9 mouse cellular contexts compared by ENCODE assay signal in genomic region chr13:9636505-9636904, GRCm38 (mm10).
A peak's percentile ranks its signal among the peaks of the same experiment; 100 is the strongest.
DNase-seq lines count a peak whose midpoint lies in the region; ATAC-seq and TF ChIP-seq lines count a peak whose summit lies in the region.
"Had no signal": no experiment of that assay in that cellular context is flagged by ENCODE, and none has a peak within 500 bp of the region (broad histone marks: within the 10 kb centered on the region; RNA-seq: fewer than 3 reads in every experiment).

No protein-coding gene starts in this region.

- H3K9me3 ChIP-seq in heart, embryonic 15.5 days (replicated peaks), result no peaks in the 10 kb centered on the region
- no peaks in the 10 kb centered on the region for H3K9me3 ChIP-seq in heart, embryonic 10.5 days
- H3K9me3 ChIP-seq in limb, embryonic 14.5 days (ENCODE audit: control insufficient read depth, low read length), result no peaks in the 10 kb centered on the region
- H3K9me3 ChIP-seq: limb, embryonic 12.5 days had no signal

- no peaks in the 10 kb centered on the region for H3K36me3 ChIP-seq in heart, embryonic 15.5 days
- H3K36me3 ChIP-seq in heart, embryonic 10.5 days, result no peaks in the 10 kb centered on the region
- no peaks in the 10 kb centered on the region for H3K36me3 ChIP-seq in C2C12 (ENCODE audit: control insufficient read depth, insufficient read depth)
- H3K36me3 ChIP-seq in limb, embryonic 14.5 days (ENCODE audit: control insufficient read depth, insufficient read depth, low read length), result peaks cover 9% of the 10 kb centered on the region; the same call in 1 of the 2 replicates

- no peak for TF ChIP-seq POLR2A in bone marrow, adult 2 months (IDR thresholded peaks at IDR 0.05; ENCODE audit: borderline replicate concordance, control insufficient read depth, low read depth, low read length)
- no peak for TF ChIP-seq POLR2A in limb, embryonic 14.5 days (IDR thresholded peaks at IDR 0.05; ENCODE audit: borderline replicate concordance, extremely low read depth, insufficient read depth, insufficient read length)

- H3K27me3 ChIP-seq in heart, embryonic 15.5 days, result no peaks in the 10 kb centered on the region
- H3K27me3 ChIP-seq in heart, embryonic 10.5 days (ENCODE audit: insufficient read depth, poor library complexity, severe bottlenecking), result no peaks in the 10 kb centered on the region
- H3K27me3 ChIP-seq in C2C12 (ENCODE audit: control insufficient read depth, insufficient read depth, insufficient read length), result no peaks in the 10 kb centered on the region
- H3K27me3 ChIP-seq in limb, embryonic 14.5 days (ENCODE audit: control insufficient read depth, insufficient read depth, low read length), result no peaks in the 10 kb centered on the region
- H3K27me3 ChIP-seq: limb, embryonic 12.5 days had no signal

- ATAC-seq in heart, embryonic 15.5 days (replicated peaks; ENCODE audit: insufficient number of reproducible peaks, insufficient read depth, low FRiP score, low read depth), result 0 out of 2 replicates have a peak, but pooled peaks have one; percentile 22
- ATAC-seq in limb, embryonic 14.5 days (ENCODE audit: low FRiP score, low read depth), result no peak
- ATAC-seq in neutrophil, adult 5-6 weeks (ENCODE audit: extremely low read depth, insufficient number of reproducible peaks, low FRiP score, poor library complexity, severe bottlenecking), result 0 out of 2 replicates have a peak, but pooled peaks have one; percentile 23

- no peaks in the 10 kb centered on the region for H3K79me3 ChIP-seq in C2C12 (ENCODE audit: low read depth)

- TF ChIP-seq CTCF in C2C12 (IDR thresholded peaks at IDR 0.05; ENCODE audit: control insufficient read depth, insufficient read depth, insufficient read length), result peak; percentile 25
- peak; percentile 25; the same call in 1 of the 2 replicates for TF ChIP-seq CTCF in bone marrow, adult 2 months (IDR thresholded peaks at IDR 0.05; ENCODE audit: control insufficient read depth, insufficient read depth, low read length)

- peaks cover 9% of the 10 kb centered on the region for H3K4me1 ChIP-seq in heart, embryonic 15.5 days (replicated peaks)
- H3K4me1 ChIP-seq in heart, embryonic 10.5 days, result peaks cover 12% of the 10 kb centered on the region
- no peaks in the 10 kb centered on the region for H3K4me1 ChIP-seq in bone marrow, adult 2 months (ENCODE audit: control insufficient read depth, insufficient read depth, low read length)
- H3K4me1 ChIP-seq in limb, embryonic 14.5 days (ENCODE audit: control insufficient read depth, insufficient read depth, low read length), result no peaks in the 10 kb centered on the region
- H3K4me1 ChIP-seq: limb, embryonic 12.5 days had no signal

- H3K4me3 ChIP-seq in heart, embryonic 15.5 days, result no peak overlapping the region
- H3K4me3 ChIP-seq in heart, embryonic 10.5 days, result no peak overlapping the region
- H3K4me3 ChIP-seq in C2C12 (ENCODE audit: insufficient read depth, poor library complexity, severe bottlenecking), result no peak overlapping the region
- H3K4me3 ChIP-seq in bone marrow, adult 2 months (replicated peaks; ENCODE audit: control insufficient read depth, low read depth, low read length), result no peak overlapping the region
- H3K4me3 ChIP-seq in limb, embryonic 14.5 days (replicated peaks; ENCODE audit: low read length), result no peak overlapping the region
- H3K4me3 ChIP-seq: limb, embryonic 12.5 days had no signal

- 54% methylated on average over 4 of the region's 4 CpGs for WGBS in heart, embryonic 15.5 days
- WGBS in heart, embryonic 10.5 days, result 55% methylated on average over 4 of the region's 4 CpGs
- 53% methylated on average over 4 of the region's 4 CpGs for WGBS in bone marrow, adult 2 months
- 52% methylated on average over 4 of the region's 4 CpGs for WGBS in limb, embryonic 14.5 days

- no peaks in the 10 kb centered on the region for H3K79me2 ChIP-seq in C2C12 (ENCODE audit: control insufficient read depth, insufficient read depth)

- no peak overlapping the region for H3ac ChIP-seq in C2C12 (ENCODE audit: control insufficient read depth, insufficient read length, low read depth)

- H3K4me2 ChIP-seq in heart, embryonic 15.5 days, result no peak overlapping the region
- no peak overlapping the region for H3K4me2 ChIP-seq in limb, embryonic 14.5 days (replicated peaks; ENCODE audit: low read depth, low read length, severe bottlenecking)
- H3K4me2 ChIP-seq: limb, embryonic 12.5 days had no signal

- H3K9ac ChIP-seq in heart, embryonic 15.5 days, result no peak overlapping the region
- no peak overlapping the region for H3K9ac ChIP-seq in limb, embryonic 14.5 days (ENCODE audit: low read depth, low read length, severe bottlenecking)
- H3K9ac ChIP-seq: limb, embryonic 12.5 days had no signal

- no peak for DNase-seq in heart, embryonic 10.5 days (ENCODE audit: low spot score)
- DNase-seq in fibroblast of lung, adult 2 months (ENCODE audit: low read depth), result peak; percentile 23
- DNase-seq in limb, embryonic 14.5 days (ENCODE audit: low spot score), result peak; percentile 28
- no peak for DNase-seq in left cerebral cortex, adult 8-10 months (ENCODE audit: low spot score in 2 of 2)

- H3K27ac ChIP-seq in heart, embryonic 15.5 days, result no peak overlapping the region
- H3K27ac ChIP-seq in heart, embryonic 10.5 days, result no peak overlapping the region
- no peak overlapping the region for H3K27ac ChIP-seq in bone marrow, adult 2 months (ENCODE audit: control insufficient read depth, insufficient read depth, low read depth, low read length, poor library complexity)
- H3K27ac ChIP-seq in limb, embryonic 14.5 days (replicated peaks; ENCODE audit: low read depth, low read length), result no peak overlapping the region
- H3K27ac ChIP-seq: limb, embryonic 12.5 days had no signal

TF ChIP-seq in C2C12, 6 proteins besides CTCF, POLR2A, EP300 and RAD21:
- TF ChIP-seq MYOD1 (IDR thresholded peaks at IDR 0.05; ENCODE audit: control insufficient read depth, insufficient read length, low read depth) (no peak), CEBPB (IDR thresholded peaks at IDR 0.05; ENCODE audit: low read depth) (no peak), MAX (IDR thresholded peaks at IDR 0.05) (no peak), FOSL1 (IDR thresholded peaks at IDR 0.05; ENCODE audit: insufficient read depth, low read length, poor library complexity, severe bottlenecking) (no peak), USF1 (IDR thresholded peaks at IDR 0.05; ENCODE audit: low read depth) (no peak), MYOG (IDR thresholded peaks at IDR 0.05; ENCODE audit: control insufficient read depth, extremely low read depth, insufficient read length) (no peak)
TF ChIP-seq in C2C12: peak in this region for 0.

Comparison
In these comparisons a context has a peak if more than half of its experiments do, and no peak if none do; other contexts are left out.
1. DNase-seq: peak in fibroblast of lung, adult 2 months (single experiment) and limb, embryonic 14.5 days (single experiment); none in heart, embryonic 10.5 days (single experiment) and left cerebral cortex, adult 8-10 months (0 of 2).